Mouse (Mus musculus) cerebellum, adult 2 months (tissue): ENCODE measurements around the gene Gtpbp3.

ENCODE experiments used
- CTCF ChIP-seq: fragments of 200-500 bp; IDR thresholded peaks from 2 replicates; pipeline ENCODE4 v1.5.1; 2011; ENCODE audit warnings: low read depth, mild to moderate bottlenecking, control low read depth, low read length, moderate library complexity, borderline replicate concordance; ENCODE audit not compliant: insufficient read depth
- POLR2A ChIP-seq: fragments of 200-500 bp; IDR thresholded peaks from 2 replicates; pipeline ENCODE4 v1.6.1; 2011; ENCODE audit warnings: low read length, control low read depth, borderline replicate concordance; ENCODE audit not compliant: insufficient read depth

DNA sequence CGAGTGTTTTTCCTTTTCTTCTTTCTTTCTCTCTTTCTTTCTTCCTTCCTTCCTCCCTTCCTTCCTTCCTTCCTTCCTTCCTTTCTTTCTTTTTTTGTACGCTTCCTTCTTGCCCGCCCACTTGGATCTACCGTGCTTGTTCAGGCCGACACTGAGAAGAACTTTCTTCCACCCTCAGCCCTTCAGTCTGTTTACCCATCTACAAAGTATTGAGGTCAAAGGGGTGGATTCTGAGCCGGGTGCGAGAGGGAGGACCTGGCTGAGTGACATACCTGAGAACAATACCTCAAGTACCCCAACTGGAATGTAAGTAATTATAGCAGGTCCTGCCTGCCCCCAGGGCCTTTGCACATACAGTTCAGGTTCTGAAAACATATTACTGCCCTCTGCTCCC is 1.8 kb upstream of the Gtpbp3 start:
- no peak for TF ChIP-seq CTCF
- no peak for TF ChIP-seq POLR2A
